Mouse (Mus musculus): ENCODE measurements around the gene 2210408I21Rik.

DNA sequence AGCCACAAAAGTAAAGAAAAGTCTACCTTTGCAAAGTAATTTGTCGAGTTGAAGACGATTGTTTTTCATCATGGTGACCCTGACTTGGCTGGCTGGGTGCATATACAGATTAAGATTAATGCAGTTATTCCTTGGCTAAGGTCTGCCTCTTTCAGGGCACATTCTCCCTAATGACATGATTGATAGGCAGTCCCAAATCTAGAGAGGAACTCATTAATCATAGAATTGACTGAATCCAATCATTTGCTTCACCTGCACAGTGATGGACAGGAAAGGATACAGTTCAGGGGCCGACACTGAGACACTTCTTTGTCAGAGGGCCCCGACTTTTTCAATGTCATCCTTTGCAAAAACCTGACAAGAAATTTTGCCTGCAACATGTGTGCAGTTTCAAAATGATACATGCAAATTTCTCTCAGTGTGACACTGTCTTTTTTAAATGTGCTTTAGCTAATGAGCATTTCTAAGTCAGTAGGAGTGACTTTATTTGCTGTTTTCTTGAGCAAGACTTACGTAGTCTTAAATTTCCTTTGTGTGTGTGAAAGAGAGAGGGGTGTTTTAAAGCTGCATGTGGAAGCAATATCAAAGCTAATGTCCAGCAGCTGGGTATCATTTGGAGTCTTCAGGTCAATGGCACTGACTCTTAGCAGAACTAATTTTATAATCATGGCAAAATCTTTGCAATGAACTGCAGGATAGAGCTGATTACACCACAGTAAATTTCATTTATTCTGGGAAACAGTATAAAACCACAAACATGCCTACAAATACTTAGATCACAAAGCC, 191.0 kb downstream of the 2210408I21Rik start:
- TF ChIP-seq CTCF (IDR thresholded peaks at IDR 0.05; ENCODE audit: low read depth, low read length) (no peak), EP300 (IDR thresholded peaks at IDR 0.05; ENCODE audit: insufficient read depth, low read depth, low read length) (no peak), POLR2A (IDR thresholded peaks at IDR 0.05; ENCODE audit: insufficient read depth, low read length) (no peak)

Measured in ES-Bruce4 (cell line).